Mouse (Mus musculus) small intestine, adult 2 months (tissue): ENCODE data around the gene Fstl1. TPM values are rescaled to one million over a fixed set of nuclear protein-coding genes. Genes with fewer than 3 reads are reported as not detected.

Experiments
- H3K27ac ChIP-seq: fragments of 200-500 bp; 2 replicates; pipeline ENCODE4 v1.5.1; 2012; ENCODE audit warnings: low read depth, low read length, control low read depth, inconsistent platforms; ENCODE audit not compliant: insufficient read depth
- H3K27me3 ChIP-seq: fragments of 200-500 bp; 2 replicates; pipeline ENCODE4 v1.6.1; 2012; ENCODE audit warnings: mild to moderate bottlenecking, moderate library complexity, low read length, inconsistent platforms; ENCODE audit not compliant: control insufficient read depth, insufficient read depth
- H3K36me3 ChIP-seq: fragments of 200-500 bp; 2 replicates; pipeline ENCODE4 v1.6.1; 2012; ENCODE audit warnings: mild to moderate bottlenecking, low read length, control low read depth, inconsistent platforms; ENCODE audit not compliant: control insufficient read depth, insufficient read depth
- H3K4me1 ChIP-seq: fragments of 200-500 bp; 2 replicates; pipeline ENCODE4 v1.6.1; 2012; ENCODE audit warnings: low read length, inconsistent platforms, mixed read lengths; ENCODE audit not compliant: control insufficient read depth, insufficient read depth, insufficient read length
- H3K4me3 ChIP-seq: fragments of 200-500 bp; 2 replicates; pipeline ENCODE4 v1.5.1; 2012; ENCODE audit warnings: low read depth, mild to moderate bottlenecking, control low read depth, inconsistent platforms, low read length, moderate library complexity
- CTCF ChIP-seq: fragments of 200-500 bp; IDR thresholded peaks from 2 replicates; pipeline ENCODE4 v1.5.1; 2012; ENCODE audit warnings: low read depth, mild to moderate bottlenecking, control low read depth, inconsistent platforms, low read length, moderate library complexity, mixed read lengths; ENCODE audit not compliant: insufficient replicate concordance, insufficient read length; ENCODE audit errors: extremely low read depth
- POLR2A ChIP-seq: fragments of 200-500 bp; IDR thresholded peaks from 2 replicates; pipeline ENCODE4 v1.6.1; 2012; ENCODE audit warnings: low read depth, mild to moderate bottlenecking, control low read depth, inconsistent platforms, low read length, moderate library complexity
- WGBS: fragments of 180-500 bp; shearing (Covaris S2); methylation state at CpG from one replicate; pipeline ENCODE4 v1.1.7; 2018; 5-methylcytosine and 5-hydroxymethylcytosine counted together
- polyA plus RNA-seq: library from polyadenylated mRNA; depleted of rRNA; stranded (reverse); fragments of >200 nt; gene quantifications from 2 replicates; pipeline ENCODE4 v1.2.3, GENCODE M21; 2012

The Fstl1 gene
- polyA plus RNA-seq, 1 experiment, result 5.4 TPM

GRCm38 (mm10) chr16:37868506-37869469 lies 92.1 kb downstream of the Fstl1 start:
- H3K4me1 ChIP-seq, result peaks cover 9% of the 10 kb centered on the region
- under 1% methylated on average over 87 of the region's 87 CpGs for WGBS
- H3K27ac ChIP-seq, result peak overlapping the region; percentile 77
- no peaks in the 10 kb centered on the region for H3K36me3 ChIP-seq
- H3K27me3 ChIP-seq, result no peaks in the 10 kb centered on the region
- peak overlapping the region; percentile 78 for H3K4me3 ChIP-seq
- TF ChIP-seq CTCF (no peak), POLR2A (no peak; the same call in 1 of the 2 replicates)

GRCm38 (mm10) chr16:37869470-37870231 lies 93.0 kb downstream of the Fstl1 start:
- 6% methylated on average over 4 of the region's 4 CpGs for WGBS
- no peaks in the 10 kb centered on the region for H3K27me3 ChIP-seq
- TF ChIP-seq POLR2A (no peak), CTCF (no peak)

GRCm38 (mm10) chr16:37871112-37871715 lies 94.5 kb downstream of the Fstl1 start:
- 38% methylated on average over 4 of the region's 4 CpGs for WGBS
- no peak for TF ChIP-seq POLR2A
- TF ChIP-seq CTCF, result no peak
- H3K27me3 ChIP-seq, result no peaks in the 10 kb centered on the region
- no peak overlapping the region for H3K4me3 ChIP-seq
- no peak overlapping the region for H3K27ac ChIP-seq
- no peaks in the 10 kb centered on the region for H3K36me3 ChIP-seq
- peaks cover 9% of the 10 kb centered on the region for H3K4me1 ChIP-seq

More at GRCm38 (mm10) chr16:37869470-37870231, 93.0 kb downstream of the Fstl1 start:
- Histone ChIP-seq H3K27ac (peak overlapping the region; percentile 36), H3K36me3 (no peaks in the 10 kb centered on the region), H3K4me3 (peak overlapping the region; percentile 78; the same call in 1 of the 2 replicates), H3K4me1 (peaks cover 9% of the 10 kb centered on the region)

GRCm38 (mm10) chr16:37874501-37875235 lies 98.0 kb downstream of the Fstl1 start:
- Histone ChIP-seq H3K4me1 (peaks cover 7% of the 10 kb centered on the region), H3K4me3 (no peak overlapping the region), H3K27ac (no peak overlapping the region), H3K27me3 (no peaks in the 10 kb centered on the region), H3K36me3 (peaks cover 13% of the 10 kb centered on the region)
- TF ChIP-seq CTCF (no peak), POLR2A (no peak)
- 69% methylated on average over 4 of the region's 4 CpGs for WGBS

GRCm38 (mm10) chr16:37877406-37877805 lies 100.7 kb downstream of the Fstl1 start:
- H3K4me1 ChIP-seq, result 0 out of 2 replicates have a peak, but pooled peaks cover 2% of the 10 kb centered on the region
- no peaks in the 10 kb centered on the region for H3K27me3 ChIP-seq
- WGBS, result over 99% methylated on average over 3 of the region's 3 CpGs
- H3K27ac ChIP-seq, result no peak overlapping the region
- no peak overlapping the region for H3K4me3 ChIP-seq
- TF ChIP-seq CTCF (no peak), POLR2A (no peak)
- H3K36me3 ChIP-seq, result peaks cover 30% of the 10 kb centered on the region

- TF ChIP-seq CTCF (no peak), POLR2A (no peak)
- no peak overlapping the region for H3K27ac ChIP-seq
- H3K4me1 ChIP-seq, result 0 out of 2 replicates have a peak, but pooled peaks cover 2% of the 10 kb centered on the region
- H3K4me3 ChIP-seq, result no peak overlapping the region
- WGBS, result 81% methylated on average over 7 of the region's 7 CpGs
- H3K27me3 ChIP-seq, result no peaks in the 10 kb centered on the region
- peaks cover 40% of the 10 kb centered on the region for H3K36me3 ChIP-seq
Measured at GRCm38 (mm10) chr16:37878951-37879505, 102.4 kb downstream of the Fstl1 start.
